Mouse (Mus musculus) G1E (cell line): ENCODE results near the gene Arhgap8. TPM values are rescaled to one million over a fixed set of nuclear protein-coding genes. Genes with fewer than 3 reads are reported as not detected.

ENCODE experiments used
- ATAC-seq: 2 replicates; pipeline ENCODE4 v1.8.0; 2016; ENCODE audit warnings: mild to moderate bottlenecking; ENCODE audit not compliant: insufficient number of reproducible peaks, poor library complexity, low FRiP score, severe bottlenecking; ENCODE audit errors: extremely low read depth
- DNase-seq: peaks from one replicate; pipeline ENCODE4 v3.0.0; 2012; ENCODE audit warnings: low spot score
- H3K27me3 ChIP-seq: 2 replicates; pipeline ENCODE4 v1.6.1; 2012; ENCODE audit warnings: mild to moderate bottlenecking, low read length, inconsistent platforms; ENCODE audit not compliant: insufficient read depth
- H3K36me3 ChIP-seq: replicated peaks from 2 replicates; pipeline ENCODE3; 2012; ENCODE audit warnings: mild to moderate bottlenecking, inconsistent platforms
- H3K4me1 ChIP-seq: 2 replicates; pipeline ENCODE4 v1.6.1; 2012; ENCODE audit warnings: low read depth, low read length, inconsistent platforms, mixed read lengths; ENCODE audit not compliant: insufficient read depth
- H3K4me3 ChIP-seq: 2 replicates; pipeline ENCODE4 v1.5.1; 2012; ENCODE audit warnings: low read depth, mild to moderate bottlenecking, inconsistent platforms, low read length, moderate library complexity, mixed read lengths
- H3K9me3 ChIP-seq: replicated peaks from 2 replicates; pipeline ENCODE4 v1.6.1; 2012; ENCODE audit warnings: inconsistent platforms
- CTCF ChIP-seq: IDR thresholded peaks from 2 replicates; pipeline ENCODE4 v1.5.1; 2012; ENCODE audit warnings: low read depth, low read length, inconsistent platforms, mixed read lengths
- GATA1 ChIP-seq: IDR thresholded peaks from 2 replicates; pipeline ENCODE4 v1.6.1; 2012; ENCODE audit warnings: borderline replicate concordance, low read length, inconsistent platforms, mixed read lengths
- GATA2 ChIP-seq: IDR thresholded peaks from 2 replicates; pipeline ENCODE4 v1.6.1; 2012; ENCODE audit warnings: low read depth, low read length, inconsistent platforms, borderline replicate concordance
- POLR2AphosphoS5 ChIP-seq: IDR thresholded peaks from 2 replicates; pipeline ENCODE4 v1.6.1; 2012; ENCODE audit warnings: low read depth, low read length, inconsistent platforms; ENCODE audit not compliant: insufficient replicate concordance
- TAL1 ChIP-seq: conservative IDR thresholded peaks from 2 replicates; pipeline ENCODE4 v1.6.1; 2012; ENCODE audit warnings: low read depth, low read length, inconsistent platforms, mixed read lengths
- polyA plus RNA-seq: library from polyadenylated mRNA; stranded (reverse); fragments of >175 nt; gene quantifications from 2 replicates; pipeline ENCODE4 v1.2.3, GENCODE M21; 2012
- total RNA-seq, 2 experiments: library from RNA; stranded (forward) in 1 of 2; stranded (reverse) in 1 of 2; fragments of 200-1000 nt in 1 of 2; fragments of >200 nt in 1 of 2; fragmentation: Nextera tagmentation in 1 of 2; gene quantifications; 2 replicates each; pipeline ENCODE4 v1.2.3; 2014 to 2017

The Arhgap8 gene
- total and polyA plus RNA-seq, 3 experiments = not detected

DNA sequence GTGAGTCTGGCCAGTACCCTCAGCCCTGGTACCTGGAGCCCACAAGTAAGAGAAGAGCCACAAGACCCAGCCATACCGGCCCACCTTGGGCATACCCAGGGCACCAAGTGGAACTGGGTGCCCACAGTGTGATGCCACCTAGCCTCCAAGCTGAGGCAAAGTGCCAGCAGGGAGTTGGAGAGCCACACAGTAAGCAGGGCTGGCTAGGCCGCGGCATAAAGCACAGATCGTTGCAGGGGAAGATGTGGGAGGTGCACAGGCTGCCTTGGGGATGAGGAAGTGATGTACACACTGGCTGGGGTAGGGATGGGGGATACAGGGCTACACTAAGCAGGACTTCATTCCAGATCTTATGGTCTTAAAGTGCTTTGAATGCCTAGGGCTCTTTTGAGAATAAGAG, 101.0 kb downstream of the Arhgap8 start:
- Histone ChIP-seq H3K4me1 (no peaks in the 10 kb centered on the region), H3K36me3 (no peaks in the 10 kb centered on the region), H3K27me3 (no peaks in the 10 kb centered on the region), H3K9me3 (peaks cover 81% of the 10 kb centered on the region), H3K4me3 (no peak overlapping the region)
- DNase-seq = no peak
- TF ChIP-seq POLR2AphosphoS5 (no peak), CTCF (no peak), GATA1 (no peak), TAL1 (no peak), GATA2 (no peak)
- ATAC-seq = no peak

Other genes with a start within 250 kb of the Arhgap8 start
- not detected in 2 replicates for gene Rtl6, start 162.2 kb upstream of the Arhgap8 start, total RNA-seq (2014; fragmentation: Nextera tagmentation)
- 0.12 and 0.16 TPM in 2 replicates for gene Rtl6, start 162.2 kb upstream of the Arhgap8 start, total RNA-seq (2017)
- gene Rtl6, start 162.2 kb upstream of the Arhgap8 start, polyA plus RNA-seq = not detected in 2 replicates
- gene Prr5, start 50.4 kb upstream of the Arhgap8 start, total RNA-seq (2014; fragmentation: Nextera tagmentation) = not detected in 2 replicates
- gene Prr5, start 50.4 kb upstream of the Arhgap8 start, total RNA-seq (2017) = not detected in 2 replicates
- gene Prr5, start 50.4 kb upstream of the Arhgap8 start, polyA plus RNA-seq = not detected in 2 replicates
- not detected in 2 replicates for gene Phf21b, start 136.0 kb downstream of the Arhgap8 start, total RNA-seq (2014; fragmentation: Nextera tagmentation)
- gene Phf21b, start 136.0 kb downstream of the Arhgap8 start, total RNA-seq (2017) = 0.06 and 0.27 TPM in 2 replicates
- gene Phf21b, start 136.0 kb downstream of the Arhgap8 start, polyA plus RNA-seq = not detected in 2 replicates
- gene Gm29666, start 200.0 kb downstream of the Arhgap8 start, total RNA-seq (2014; fragmentation: Nextera tagmentation) = 6.0 and 7.0 TPM in 2 replicates
- 1.5 and 1.9 TPM in 2 replicates for gene Gm29666, start 200.0 kb downstream of the Arhgap8 start, total RNA-seq (2017)
- gene Gm29666, start 200.0 kb downstream of the Arhgap8 start, polyA plus RNA-seq = 0.11 TPM in 2 replicates
- 67.4 and 69.8 TPM in 2 replicates for gene Nup50, start 203.4 kb downstream of the Arhgap8 start, total RNA-seq (2014; fragmentation: Nextera tagmentation)
- 73.8 and 88.6 TPM in 2 replicates for gene Nup50, start 203.4 kb downstream of the Arhgap8 start, total RNA-seq (2017)
- gene Nup50, start 203.4 kb downstream of the Arhgap8 start, polyA plus RNA-seq = 12.6 and 19.8 TPM in 2 replicates